Mouse (Mus musculus): ENCODE data around the gene Gal3st4. TPM values are rescaled to one million over a fixed set of nuclear protein-coding genes. Genes with fewer than 3 reads are reported as not detected.
"Not testable (repeated sequence)": the region's sequence is repeated elsewhere in the genome, so short reads cannot be mapped to it uniquely, and the experiment has no call there.

Gene Gal3st4
- total RNA-seq, 2 experiments from 2014 or later, result 3.6 to 4.5 TPM

- DNase-seq (ENCODE audit: low spot score in 2 of 2), result no peak
- intact Hi-C loops (cut with DNase I), result no loop called here
These were observed 45.3 kb downstream of the Gal3st4 start for GRCm38 (mm10) chr5:138227367-138227766.

- intact Hi-C loops (cut with DNase I), result no loop called here
- DNase-seq (ENCODE audit: low spot score in 2 of 2), result no peak
These were observed 46.1 kb downstream of the Gal3st4 start for GRCm38 (mm10) chr5:138226491-138226890.

- intact Hi-C loops (cut with DNase I), result no loop called here
- DNase-seq (ENCODE audit: low spot score in 2 of 2), result no peak
These were observed 46.9 kb downstream of the Gal3st4 start, which contains the start of gene Nxpe5 for GRCm38 (mm10) chr5:138225700-138226099. Gene Nxpe5 (plus strand): TSS chr5:138225898.

GRCm38 (mm10) chr5:138223287-138223686 is 49.4 kb downstream of the Gal3st4 start:
- intact Hi-C loops (cut with DNase I), result no loop called here
- DNase-seq (ENCODE audit: low spot score in 2 of 2), result peak; percentile 19

- peak; percentile 80 to 86 for DNase-seq (ENCODE audit: low spot score in 2 of 2)
- intact Hi-C loops (cut with DNase I), result no loop called here
These were observed 50.5 kb downstream of the Gal3st4 start for GRCm38 (mm10) chr5:138222111-138222510.

GRCm38 (mm10) chr5:138219864-138220263 is 52.8 kb downstream of the Gal3st4 start:
- DNase-seq (ENCODE audit: low spot score in 2 of 2), result no peak
- intact Hi-C loops (cut with DNase I), result no loop called here

GRCm38 (mm10) chr5:138216632-138217031 is 56.0 kb downstream of the Gal3st4 start:
- DNase-seq (ENCODE audit: low spot score in 2 of 2); intact Hi-C loops (cut with DNase I): not testable (repeated sequence)

Other genes with a start within 250 kb of the Gal3st4 start
- not detected for gene Smok3c, start 219.6 kb downstream of the Gal3st4 start, total RNA-seq (2021)
- gene Zkscan1, start 187.8 kb downstream of the Gal3st4 start, total RNA-seq (2021), result 10 to 100 TPM; 39.2 to 40.4 TPM
- 10 to 100 TPM; 16.1 to 16.4 TPM for gene Zscan21, start 155.9 kb downstream of the Gal3st4 start, total RNA-seq (2021)
- gene Zfp113, start 117.1 kb downstream of the Gal3st4 start, total RNA-seq (2021), result 1 to 10 TPM; 8.9 to 9.2 TPM
- gene Cops6, start 111.8 kb downstream of the Gal3st4 start, total RNA-seq (2021), result 100 to 1,000 TPM; 137 to 142 TPM
- 10 to 100 TPM; 21.6 to 24.8 TPM for gene Ap4m1, start 100.8 kb downstream of the Gal3st4 start, total RNA-seq (2021)
- gene Mcm7, start 100.4 kb downstream of the Gal3st4 start, total RNA-seq (2021), result 10 to 100 TPM; 11.8 to 14.2 TPM
- 10 to 100 TPM; 33.0 to 35.8 TPM for gene Taf6, start 85.4 kb downstream of the Gal3st4 start, total RNA-seq (2021)
- gene Cnpy4, start 85.4 kb downstream of the Gal3st4 start, total RNA-seq (2021), result 10 to 100 TPM; 17.2 to 18.0 TPM
- 10 to 100 TPM; 10.1 to 12.8 TPM for gene Mblac1, start 78.5 kb downstream of the Gal3st4 start, total RNA-seq (2021)
- gene Nxpe5, start 46.9 kb downstream of the Gal3st4 start, total RNA-seq (2021), result under 1 TPM in 1 of 2 experiments, not detected in 1; 0.53 TPM
- gene Lamtor4, start 17.4 kb downstream of the Gal3st4 start, total RNA-seq (2021), result 10 to 100 TPM; 64.3 to 69.0 TPM
- gene BC037034, start 8.8 kb downstream of the Gal3st4 start, total RNA-seq (2021), result 10 to 100 TPM; 65.6 to 70.2 TPM
- gene Gm43720, start 7.1 kb upstream of the Gal3st4 start, total RNA-seq (2021), result not detected
- 1 to 10 TPM; 1.8 to 2.7 TPM for gene Gpc2, start 7.2 kb upstream of the Gal3st4 start, total RNA-seq (2021)
- gene Stag3, start 7.4 kb upstream of the Gal3st4 start, total RNA-seq (2021), result 1 to 10 TPM; 1.1 to 1.8 TPM
- gene Pvrig, start 69.1 kb upstream of the Gal3st4 start, total RNA-seq (2021), result not detected
- 10 to 100 TPM; 19.2 to 21.0 TPM for gene Zfp157, start 168.6 kb upstream of the Gal3st4 start, total RNA-seq (2021)